Mouse (Mus musculus): ENCODE data around the gene Adamts6. TPM values are rescaled to one million over a fixed set of nuclear protein-coding genes. Genes with fewer than 3 reads are reported as not detected.

Gene Adamts6
- polyA plus RNA-seq, 1 experiment from 2014 or later, result 3.2 TPM

DNA sequence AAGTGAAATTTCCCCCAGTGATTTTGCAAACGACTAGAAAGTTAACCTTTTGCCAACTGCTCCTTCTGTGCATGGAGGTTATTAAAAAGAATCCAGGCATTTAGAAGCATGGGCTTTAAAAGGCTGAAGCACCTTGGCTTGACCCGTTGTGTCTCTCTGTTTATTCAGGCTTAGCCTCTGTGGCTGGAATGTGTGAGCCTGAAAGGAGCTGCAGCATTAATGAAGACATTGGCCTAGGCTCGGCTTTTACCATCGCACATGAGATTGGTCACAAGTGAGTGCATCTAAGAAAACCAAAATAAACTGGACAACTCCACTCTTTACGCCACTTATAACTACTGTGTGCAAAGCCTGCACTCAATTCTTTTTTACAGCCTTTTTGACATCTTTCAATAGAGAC, 65.0 kb downstream of the Adamts6 start:
- H3K4me1 ChIP-seq, result no peaks in the 10 kb centered on the region
- no peaks in the 10 kb centered on the region for H3K9me3 ChIP-seq
- no peaks in the 10 kb centered on the region for H3K27me3 ChIP-seq
- no peak overlapping the region for H3K27ac ChIP-seq
- ATAC-seq (ENCODE audit: insufficient number of reproducible peaks, insufficient read depth, low FRiP score, low TSS enrichment, low read depth), result no peak
- WGBS, result 62% methylated on average over 5 of the region's 5 CpGs
- H3K36me3 ChIP-seq, result peaks cover 11% of the 10 kb centered on the region
- no peak overlapping the region for H3K4me2 ChIP-seq
- no peak overlapping the region for H3K4me3 ChIP-seq
- no peak overlapping the region for H3K9ac ChIP-seq

- Histone ChIP-seq H3K4me2 (no peak overlapping the region), H3K27ac (no peak overlapping the region), H3K27me3 (no peaks in the 10 kb centered on the region), H3K4me1 (no peaks in the 10 kb centered on the region), H3K4me3 (no peak overlapping the region), H3K9me3 (no peaks in the 10 kb centered on the region), H3K9ac (no peak overlapping the region), H3K36me3 (no peaks in the 10 kb centered on the region)
- WGBS, result 54% methylated on average over 8 of the region's 8 CpGs
- no peak for ATAC-seq (ENCODE audit: insufficient number of reproducible peaks, insufficient read depth, low FRiP score, low TSS enrichment, low read depth)
Observed at GRCm38 (mm10) chr13:104393427-104394356, 106.1 kb downstream of the Adamts6 start.

DNA sequence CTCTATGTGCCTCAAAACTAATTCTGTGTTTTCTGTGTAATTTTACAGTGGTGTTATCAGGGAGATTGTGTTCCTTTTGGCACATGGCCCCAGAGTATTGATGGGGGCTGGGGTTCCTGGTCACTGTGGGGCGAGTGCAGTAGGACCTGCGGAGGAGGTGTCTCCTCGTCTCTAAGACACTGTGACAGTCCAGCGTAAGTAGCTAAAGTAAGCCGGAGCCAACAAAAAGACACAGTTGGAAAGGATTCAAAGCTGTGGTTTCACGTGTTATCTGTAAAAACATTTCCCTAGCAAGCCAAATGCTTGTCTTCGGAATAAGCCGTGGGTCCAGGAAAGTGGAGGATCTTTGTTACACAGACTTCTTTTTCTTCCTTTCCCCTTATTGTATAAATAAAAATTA, 110.2 kb downstream of the Adamts6 start:
- Histone ChIP-seq H3K4me1 (no peaks in the 10 kb centered on the region), H3K4me2 (no peak overlapping the region), H3K9ac (no peak overlapping the region), H3K9me3 (no peaks in the 10 kb centered on the region), H3K36me3 (peaks cover 8% of the 10 kb centered on the region; the same call in 1 of the 2 replicates), H3K4me3 (no peak overlapping the region), H3K27ac (no peak overlapping the region), H3K27me3 (no peaks in the 10 kb centered on the region)
- no peak for ATAC-seq (ENCODE audit: insufficient number of reproducible peaks, insufficient read depth, low FRiP score, low TSS enrichment, low read depth)
- 52% methylated on average over 8 of the region's 8 CpGs for WGBS

- Histone ChIP-seq H3K27ac (no peak overlapping the region), H3K36me3 (no peaks in the 10 kb centered on the region), H3K4me2 (no peak overlapping the region), H3K9me3 (no peaks in the 10 kb centered on the region), H3K4me3 (no peak overlapping the region), H3K9ac (no peak overlapping the region), H3K4me1 (no peaks in the 10 kb centered on the region), H3K27me3 (no peaks in the 10 kb centered on the region)
- ATAC-seq (ENCODE audit: insufficient number of reproducible peaks, insufficient read depth, low FRiP score, low TSS enrichment, low read depth), result no peak
- WGBS, result 89% methylated on average over 2 of the region's 2 CpGs
Observed at GRCm38 (mm10) chr13:104432734-104433133, 145.1 kb downstream of the Adamts6 start.

DNA sequence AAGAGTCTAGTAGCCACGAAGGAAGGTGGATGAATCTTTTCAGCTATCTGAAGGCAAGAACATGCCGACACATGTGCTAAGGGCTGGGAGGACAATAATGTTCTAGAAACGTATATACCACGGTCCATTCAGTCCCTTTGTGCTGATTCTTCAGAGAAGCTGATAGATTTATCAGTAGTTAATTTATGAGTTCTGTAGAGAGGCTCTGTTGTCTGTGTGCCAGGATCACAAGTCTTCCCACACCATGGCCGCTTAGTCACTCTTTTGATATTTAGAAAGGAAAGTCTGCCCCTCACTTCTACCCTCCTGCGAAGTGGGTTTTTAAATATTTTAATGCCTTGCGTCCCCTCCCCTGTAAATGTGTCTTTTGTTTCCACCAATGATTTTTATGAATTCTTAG, 154.9 kb downstream of the Adamts6 start:
- no peaks in the 10 kb centered on the region for H3K4me1 ChIP-seq
- H3K4me3 ChIP-seq, result no peak overlapping the region
- 91% methylated on average over 7 of the region's 7 CpGs for WGBS
- H3K9ac ChIP-seq, result no peak overlapping the region
- H3K36me3 ChIP-seq, result peaks cover 20% of the 10 kb centered on the region
- no peaks in the 10 kb centered on the region for H3K27me3 ChIP-seq
- H3K4me2 ChIP-seq, result no peak overlapping the region
- no peak overlapping the region for H3K27ac ChIP-seq
- no peaks in the 10 kb centered on the region for H3K9me3 ChIP-seq
- no peak for ATAC-seq (ENCODE audit: insufficient number of reproducible peaks, insufficient read depth, low FRiP score, low TSS enrichment, low read depth)

- H3K36me3 ChIP-seq, result peaks cover 21% of the 10 kb centered on the region
- no peak for ATAC-seq (ENCODE audit: insufficient number of reproducible peaks, insufficient read depth, low FRiP score, low TSS enrichment, low read depth)
- H3K27me3 ChIP-seq, result no peaks in the 10 kb centered on the region
- no peak overlapping the region for H3K4me3 ChIP-seq
- no peaks in the 10 kb centered on the region for H3K4me1 ChIP-seq
- no peak overlapping the region for H3K4me2 ChIP-seq
- WGBS, result 48% methylated on average over 1 of the region's 1 CpGs
- H3K9ac ChIP-seq, result no peak overlapping the region
- H3K27ac ChIP-seq, result no peak overlapping the region
- no peaks in the 10 kb centered on the region for H3K9me3 ChIP-seq
Observed at GRCm38 (mm10) chr13:104445437-104445836, 157.8 kb downstream of the Adamts6 start.

GRCm38 (mm10) chr13:104446974-104447373, 159.3 kb downstream of the Adamts6 start:
- Histone ChIP-seq H3K27me3 (no peaks in the 10 kb centered on the region), H3K4me3 (no peak overlapping the region), H3K9me3 (no peaks in the 10 kb centered on the region), H3K4me2 (no peak overlapping the region), H3K27ac (no peak overlapping the region), H3K36me3 (peaks cover 21% of the 10 kb centered on the region), H3K9ac (no peak overlapping the region), H3K4me1 (no peaks in the 10 kb centered on the region)
- no peak for ATAC-seq (ENCODE audit: insufficient number of reproducible peaks, insufficient read depth, low FRiP score, low TSS enrichment, low read depth)
- WGBS, result 79% methylated on average over 1 of the region's 1 CpGs

- Histone ChIP-seq H3K4me3 (no peak overlapping the region), H3K4me1 (no peaks in the 10 kb centered on the region), H3K9me3 (no peaks in the 10 kb centered on the region), H3K27ac (no peak overlapping the region), H3K4me2 (no peak overlapping the region), H3K36me3 (peaks cover 21% of the 10 kb centered on the region), H3K27me3 (no peaks in the 10 kb centered on the region), H3K9ac (no peak overlapping the region)
- ATAC-seq (ENCODE audit: insufficient number of reproducible peaks, insufficient read depth, low FRiP score, low TSS enrichment, low read depth), result no peak
Observed at GRCm38 (mm10) chr13:104447470-104447869, 159.8 kb downstream of the Adamts6 start.

DNA sequence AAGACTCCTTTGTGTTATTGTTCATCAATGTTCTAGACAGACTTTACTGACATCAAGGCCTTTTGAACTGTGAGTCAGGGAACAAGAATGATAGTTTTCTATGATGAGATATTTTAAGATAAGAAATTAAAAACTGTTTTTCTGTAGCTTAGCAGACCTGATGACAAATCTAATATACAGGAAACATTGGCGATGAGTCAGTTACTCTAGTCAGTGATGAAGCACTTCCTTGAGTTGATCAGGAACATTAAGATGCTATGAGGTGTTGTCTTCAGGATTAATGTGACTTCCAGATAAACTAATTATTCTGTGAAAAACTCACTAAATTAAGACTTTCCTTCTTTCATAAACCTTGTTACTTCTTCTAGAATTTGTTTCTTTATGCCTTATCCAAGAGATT, 160.7 kb downstream of the Adamts6 start:
- Histone ChIP-seq H3K27ac (no peak overlapping the region), H3K4me3 (no peak overlapping the region), H3K4me2 (no peak overlapping the region), H3K27me3 (no peaks in the 10 kb centered on the region), H3K4me1 (no peaks in the 10 kb centered on the region), H3K9ac (no peak overlapping the region), H3K9me3 (no peaks in the 10 kb centered on the region), H3K36me3 (peaks cover 21% of the 10 kb centered on the region)
- WGBS, result 95% methylated on average over 1 of the region's 1 CpGs
- ATAC-seq (ENCODE audit: insufficient number of reproducible peaks, insufficient read depth, low FRiP score, low TSS enrichment, low read depth), result no peak

DNA sequence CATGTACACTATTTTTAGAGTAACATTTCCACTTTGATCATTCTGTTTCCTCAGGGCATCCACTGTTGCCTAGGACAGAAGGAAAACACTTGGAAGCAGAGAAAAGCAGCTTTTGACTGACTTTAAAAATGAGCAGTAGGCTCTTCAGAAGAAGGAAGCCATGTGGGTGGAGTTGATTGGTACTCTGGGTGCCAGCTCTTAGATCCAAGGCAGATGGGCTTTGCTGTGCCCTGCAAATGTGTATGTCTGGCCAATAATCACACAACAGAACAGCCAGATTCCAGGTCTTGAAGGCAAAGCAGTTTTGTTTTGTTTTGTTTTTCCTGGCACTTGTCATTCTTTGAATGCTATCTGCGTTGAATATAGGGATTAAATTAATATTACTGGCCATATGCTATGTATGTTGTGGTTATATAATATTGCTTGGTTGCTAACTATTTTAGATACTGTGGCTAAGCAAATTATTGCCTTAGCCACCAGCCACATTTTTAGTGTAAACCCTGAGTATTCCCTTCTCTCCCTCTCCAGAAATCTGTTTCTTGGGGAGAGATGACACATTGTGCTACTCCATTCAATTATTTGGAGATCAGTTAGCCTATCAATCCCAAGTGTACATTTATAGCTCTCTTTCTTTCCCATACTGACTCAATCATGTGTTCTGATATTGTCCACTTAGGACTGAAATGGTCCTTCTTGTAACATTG, 165.8 kb downstream of the Adamts6 start:
- no peaks in the 10 kb centered on the region for H3K36me3 ChIP-seq
- no peak overlapping the region for H3K27ac ChIP-seq
- H3K4me2 ChIP-seq, result no peak overlapping the region
- no peak for ATAC-seq (ENCODE audit: insufficient number of reproducible peaks, insufficient read depth, low FRiP score, low TSS enrichment, low read depth)
- H3K9ac ChIP-seq, result no peak overlapping the region
- H3K9me3 ChIP-seq, result no peaks in the 10 kb centered on the region
- no peaks in the 10 kb centered on the region for H3K27me3 ChIP-seq
- H3K4me3 ChIP-seq, result no peak overlapping the region
- H3K4me1 ChIP-seq, result no peaks in the 10 kb centered on the region
- 86% methylated on average over 1 of the region's 1 CpGs for WGBS

GRCm38 (mm10) chr13:104460287-104460686, 172.7 kb downstream of the Adamts6 start:
- no peaks in the 10 kb centered on the region for H3K36me3 ChIP-seq
- no peak overlapping the region for H3K9ac ChIP-seq
- no peaks in the 10 kb centered on the region for H3K27me3 ChIP-seq
- no peak overlapping the region for H3K4me2 ChIP-seq
- H3K4me1 ChIP-seq, result no peaks in the 10 kb centered on the region
- no peak overlapping the region for H3K4me3 ChIP-seq
- no peaks in the 10 kb centered on the region for H3K9me3 ChIP-seq
- 89% methylated on average over 1 of the region's 1 CpGs for WGBS
- H3K27ac ChIP-seq, result no peak overlapping the region
- no peak for ATAC-seq (ENCODE audit: insufficient number of reproducible peaks, insufficient read depth, low FRiP score, low TSS enrichment, low read depth)

DNA sequence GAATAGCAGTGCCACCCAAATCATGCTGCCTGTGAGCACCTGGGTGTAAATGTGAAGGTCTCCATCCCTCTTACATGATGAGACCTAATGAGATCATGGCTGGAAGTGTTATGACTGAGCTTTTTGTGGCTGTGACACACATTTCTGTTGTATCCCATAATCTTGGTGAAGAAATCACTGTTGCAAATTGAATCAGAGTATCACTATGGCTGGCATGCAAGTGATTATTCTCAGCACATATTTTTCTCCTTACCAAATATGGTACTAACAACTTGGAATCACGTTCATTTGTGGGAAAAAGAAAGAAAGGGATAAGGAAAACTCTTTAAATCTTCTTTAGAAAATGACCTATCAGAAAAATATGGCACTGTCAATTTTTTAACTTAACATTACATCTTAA, 180.4 kb downstream of the Adamts6 start:
- Histone ChIP-seq H3K9me3 (no peaks in the 10 kb centered on the region), H3K4me2 (no peak overlapping the region), H3K4me3 (no peak overlapping the region), H3K9ac (no peak overlapping the region), H3K36me3 (0 out of 2 replicates have a peak, but pooled peaks cover 4% of the 10 kb centered on the region), H3K27ac (no peak overlapping the region), H3K4me1 (no peaks in the 10 kb centered on the region), H3K27me3 (no peaks in the 10 kb centered on the region)
- ATAC-seq (ENCODE audit: insufficient number of reproducible peaks, insufficient read depth, low FRiP score, low TSS enrichment, low read depth), result no peak
- 65% methylated on average over 1 of the region's 1 CpGs for WGBS

Data from embryonic facial prominence, embryonic 13.5 days (tissue).